Mouse (Mus musculus) testis, postnatal 14 days (tissue): ENCODE measurements around the gene H2al1b.
"Not testable (repeated sequence)": the region's sequence is repeated elsewhere in the genome, so short reads cannot be mapped to it uniquely, and the experiment has no call there.

Experiments used
- DNase-seq: peaks from one replicate; pipeline ENCODE4 v3.0.0; 2021; ENCODE audit warnings: low spot score

The H2al1b gene

DNA sequence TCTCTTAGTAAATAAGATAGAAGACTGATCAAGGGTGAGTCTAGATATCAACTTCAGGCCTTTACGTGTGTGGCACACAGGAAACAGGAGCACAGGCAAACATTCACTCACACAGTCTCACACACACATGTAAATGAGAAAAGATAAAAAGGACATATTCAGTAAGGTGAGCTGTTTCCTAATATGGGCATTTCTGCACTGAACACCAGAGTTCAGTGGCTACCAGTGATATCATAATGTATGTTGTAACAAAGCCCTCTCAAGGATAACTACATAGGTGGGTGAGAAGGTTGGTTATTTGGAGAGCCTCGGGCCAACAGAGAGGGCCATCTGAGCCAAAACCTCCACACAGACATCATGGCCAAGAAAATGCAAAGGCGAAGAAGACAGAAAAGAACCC is at the start of gene H2al1b:
Gene H2al1b, plus strand, starts transcription at position 301 of the 400 bp plus-strand sequence.
- DNase-seq = not testable (repeated sequence)

DNA sequence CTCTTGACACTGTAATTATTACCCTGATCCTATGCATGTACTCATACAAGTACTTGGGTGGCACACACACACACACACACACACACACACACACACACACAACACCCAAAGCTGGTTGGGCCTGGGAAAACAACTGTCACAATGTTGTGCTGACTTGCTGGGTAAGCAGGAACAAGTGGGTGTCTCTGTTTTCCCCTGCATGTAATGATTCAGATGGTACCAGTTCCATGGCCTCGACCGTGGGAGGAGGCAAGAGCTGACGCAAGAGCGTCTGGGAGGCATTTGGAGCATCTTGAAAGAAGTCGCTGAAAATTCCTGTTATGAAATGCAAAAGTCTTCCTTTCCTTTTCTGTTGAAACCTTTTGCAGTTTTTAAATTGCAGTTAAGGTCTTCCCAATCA is 48.2 kb upstream of the H2al1b start:
- DNase-seq = no peak

DNA sequence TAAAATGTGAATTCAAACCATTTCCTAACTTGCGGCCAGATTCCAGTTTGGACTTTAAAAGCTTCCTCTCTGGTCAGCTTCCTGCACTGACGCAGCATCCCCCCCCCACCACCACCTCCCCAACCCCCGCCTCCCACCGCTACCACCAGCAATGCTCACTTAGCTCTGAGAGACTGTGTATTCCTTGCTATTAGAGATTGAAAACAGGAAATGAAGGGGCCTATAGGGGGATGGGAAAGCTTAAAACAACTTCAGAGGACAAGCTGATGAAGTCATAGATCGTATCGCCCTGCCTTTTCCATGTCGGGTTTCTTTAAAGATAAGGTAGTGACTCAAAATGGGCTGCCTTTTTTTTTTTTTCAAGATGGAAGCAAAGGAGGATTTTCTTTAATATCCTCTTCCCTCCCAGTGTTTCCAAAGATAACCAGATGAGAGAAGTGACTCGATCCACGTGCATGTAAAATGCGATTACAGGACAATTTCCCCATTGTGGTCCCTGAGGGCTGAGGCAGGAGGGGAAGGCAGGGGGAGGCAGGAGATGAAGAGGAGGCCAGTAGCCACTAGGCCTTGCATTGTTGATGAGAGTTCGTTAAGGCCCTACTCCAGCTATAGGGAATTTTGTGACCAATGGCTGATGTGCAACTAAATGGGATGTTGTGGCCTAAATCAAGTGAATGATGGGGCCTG is 47.6 kb upstream of the H2al1b start:
- no peak for DNase-seq

DNA sequence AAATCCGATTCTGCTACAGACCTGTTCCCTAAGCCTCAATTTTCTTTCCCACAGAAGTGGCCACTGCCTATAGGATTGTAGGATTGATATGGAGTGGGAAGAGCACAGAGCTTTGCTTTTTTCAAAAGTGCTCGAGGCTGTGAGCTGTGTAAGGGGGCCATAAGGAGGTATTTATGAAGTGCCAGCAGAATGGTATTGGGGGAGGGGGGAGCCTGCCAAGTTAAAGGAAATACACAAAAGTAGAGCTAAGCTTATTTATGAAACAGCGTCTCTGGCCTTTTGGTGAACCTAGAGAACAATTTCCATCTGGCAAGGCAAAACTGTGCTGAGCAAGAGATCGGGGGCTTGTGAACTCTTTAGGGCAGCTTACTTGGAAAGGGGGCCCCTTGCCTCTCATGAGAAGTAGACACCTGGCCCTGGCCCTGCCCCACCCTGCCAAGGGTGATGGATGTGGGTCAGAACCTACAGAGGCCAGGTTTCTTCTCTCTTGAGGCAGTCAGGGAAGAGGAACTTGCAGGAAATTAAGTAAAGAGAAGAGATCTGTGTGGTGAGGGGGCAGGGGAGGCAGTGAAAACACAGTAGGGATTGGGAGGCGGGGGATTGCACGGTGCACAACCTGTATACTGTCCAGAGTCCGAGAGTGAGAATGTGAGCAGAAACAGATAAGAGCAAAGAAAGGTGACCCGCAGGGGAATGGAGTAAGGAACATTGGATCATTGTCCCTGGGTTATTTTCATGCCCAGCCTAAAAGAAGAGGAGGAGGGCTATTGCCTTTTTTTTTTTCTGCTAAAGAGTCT is 46.5 kb upstream of the H2al1b start:
- no peak for DNase-seq

DNA sequence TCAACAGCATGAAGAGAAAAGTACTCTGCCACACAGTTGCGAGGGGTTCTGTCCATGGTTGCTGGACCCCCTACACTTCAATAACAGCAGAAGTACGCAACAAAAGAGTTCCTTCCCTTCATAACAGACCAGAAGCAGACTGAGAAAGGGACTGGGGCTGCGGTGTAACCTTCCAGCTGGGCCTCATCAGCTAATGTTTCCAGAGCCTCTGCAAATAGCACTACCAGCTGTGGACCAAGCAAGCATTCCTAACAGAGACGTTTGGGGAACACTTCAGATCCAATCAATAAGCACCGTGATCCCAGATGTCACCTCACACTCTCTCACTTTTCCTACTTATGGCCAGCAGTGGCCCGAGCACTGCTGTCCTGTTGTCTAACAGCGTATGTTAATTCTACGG is 37.3 kb upstream of the H2al1b start:
- DNase-seq = no peak

DNA sequence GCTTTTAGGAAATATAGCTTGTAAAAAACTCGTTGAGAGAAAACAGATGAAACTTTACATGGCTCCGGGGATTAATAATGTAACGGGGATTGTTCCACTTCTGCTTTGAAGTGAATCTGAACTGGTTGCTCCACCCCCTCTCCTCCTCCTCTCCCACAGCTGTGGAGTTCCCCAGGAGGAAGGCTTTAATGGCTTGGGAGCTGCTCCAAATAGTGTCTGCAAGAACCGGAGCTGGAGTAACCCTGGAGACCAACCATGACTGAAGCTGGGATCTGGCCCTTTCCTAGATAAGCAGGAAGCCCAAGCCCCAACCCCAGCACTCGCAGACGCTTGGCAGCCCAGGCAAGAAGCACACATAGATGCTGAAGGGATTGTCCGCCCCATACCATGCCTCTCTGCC is 34.4 kb upstream of the H2al1b start:
- DNase-seq = peak; percentile 24

DNA sequence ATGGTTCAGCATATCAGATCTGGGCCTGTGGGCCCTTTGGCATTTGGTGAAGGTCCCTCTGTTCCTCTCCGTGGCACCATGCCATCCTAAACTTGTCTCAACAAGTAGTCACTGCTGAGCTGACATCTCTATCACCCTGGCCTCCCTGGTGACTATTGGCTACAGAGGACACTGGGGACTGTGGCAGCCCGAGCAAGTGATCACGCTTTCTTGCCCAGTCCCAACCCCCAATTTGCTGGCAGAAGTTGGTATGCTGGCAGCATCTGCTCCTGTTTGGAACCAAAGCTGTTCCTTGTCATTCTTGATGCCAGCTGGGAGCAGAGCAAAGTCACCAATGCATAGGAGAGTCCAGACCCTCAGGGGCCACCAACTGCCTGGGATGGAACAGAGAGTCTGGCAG is 33.2 kb upstream of the H2al1b start:
- no peak for DNase-seq

DNA sequence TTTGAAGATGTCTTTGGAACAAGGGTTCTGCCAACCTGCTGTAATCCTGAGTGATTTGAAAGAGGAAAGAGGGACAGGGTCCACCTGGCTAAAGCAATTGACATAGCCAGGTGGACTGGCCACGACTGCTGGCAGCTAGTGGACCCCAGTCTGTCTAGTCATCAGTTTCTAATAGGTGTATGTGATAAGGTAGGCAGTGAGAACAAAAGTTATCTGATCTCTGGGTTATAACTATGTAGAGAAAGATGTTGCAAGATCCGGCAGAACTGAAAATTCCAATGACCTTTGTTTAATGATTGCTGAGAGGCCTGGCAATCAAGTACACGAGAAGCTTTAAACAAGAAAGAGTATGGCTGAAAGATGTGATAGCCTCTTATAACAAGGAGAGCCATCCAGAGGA is 29.0 kb upstream of the H2al1b start:
- DNase-seq = no peak

DNA sequence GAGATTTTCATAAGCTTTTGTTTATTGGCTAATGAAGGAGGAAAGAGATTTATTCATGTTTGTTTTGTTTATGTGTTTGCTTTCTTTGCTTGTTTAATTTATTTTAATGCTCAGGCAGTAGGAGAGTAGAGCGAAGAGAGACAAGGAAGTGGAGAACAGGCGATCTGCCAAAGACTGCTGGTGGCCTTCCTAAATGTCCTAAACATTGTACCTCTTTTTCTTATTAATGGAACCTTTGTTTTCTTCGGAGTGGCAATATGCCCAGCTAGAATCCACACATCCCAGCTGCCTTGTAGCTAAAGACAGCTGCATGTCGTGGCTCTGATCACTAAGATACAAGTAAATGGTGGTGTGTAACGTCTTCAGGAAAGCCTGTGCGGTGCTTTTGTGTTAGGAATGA is 25.1 kb upstream of the H2al1b start:
- peak; percentile 4 for DNase-seq

DNA sequence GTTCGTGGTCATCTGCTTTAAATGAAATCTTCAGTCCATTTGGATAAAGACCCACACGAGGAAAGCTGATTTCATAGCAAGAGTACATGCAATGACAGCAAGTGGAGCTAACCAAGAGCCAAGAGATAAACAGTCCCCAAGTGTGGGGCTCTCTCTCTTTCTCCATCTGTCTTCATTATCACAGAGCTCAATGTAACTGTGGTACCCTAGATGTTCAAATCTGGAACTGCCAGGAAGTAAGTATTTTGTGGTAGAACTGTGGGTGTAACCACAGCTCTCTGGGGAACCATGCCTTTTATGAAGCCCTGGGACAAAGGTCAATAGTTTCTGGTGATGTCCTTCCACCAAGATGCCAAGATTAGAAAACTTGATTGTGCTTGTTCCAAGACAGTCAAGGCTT is 21.5 kb upstream of the H2al1b start:
- no peak for DNase-seq

DNA sequence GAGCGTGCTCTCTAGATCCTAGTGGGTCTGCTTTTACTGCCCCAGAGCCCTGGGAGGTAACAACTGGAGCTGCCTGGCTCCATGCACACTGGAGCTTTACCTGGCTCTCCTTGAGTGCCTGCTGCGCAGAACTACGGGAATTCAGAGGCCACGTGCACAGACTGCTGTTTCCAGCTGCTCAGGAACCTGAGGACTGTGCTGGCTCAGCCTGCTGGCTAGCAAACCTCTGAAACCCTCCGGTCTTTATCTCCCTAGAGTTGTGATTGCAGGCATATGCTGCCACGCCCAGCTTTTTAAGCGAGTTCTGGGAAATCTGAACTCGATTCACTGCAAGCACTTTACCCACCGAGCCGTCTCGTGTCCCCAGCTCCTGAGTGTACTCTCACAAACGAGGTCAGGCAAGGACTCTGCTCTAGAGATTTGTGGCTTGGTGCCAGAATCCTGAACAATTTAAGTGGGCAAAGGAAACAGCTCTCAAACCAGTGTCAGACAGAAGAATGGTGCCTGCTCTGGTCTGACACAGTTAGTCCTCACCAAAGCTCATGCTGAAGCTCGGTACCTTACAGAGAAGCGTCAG is 13.8 kb upstream of the H2al1b start:
- no peak for DNase-seq

DNA sequence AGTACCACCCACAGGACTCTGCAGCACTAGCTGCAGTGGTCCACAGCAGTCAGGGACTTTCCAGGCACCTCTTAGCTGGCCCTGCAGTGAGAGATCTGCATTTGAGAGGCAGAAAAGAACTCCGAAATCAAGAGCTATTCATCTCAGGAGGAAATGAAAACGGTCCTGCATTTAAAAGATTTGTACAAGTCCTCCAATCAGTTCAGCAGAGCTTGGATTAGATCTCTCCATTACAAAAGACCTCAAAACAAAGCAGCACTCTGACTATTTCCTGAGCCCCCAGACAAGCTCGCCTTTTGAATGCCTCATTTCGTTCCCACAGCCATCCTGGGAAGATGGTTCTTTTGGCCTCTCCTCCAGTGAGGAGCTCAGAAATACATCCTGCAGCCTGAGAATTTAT is 13.0 kb upstream of the H2al1b start:
- DNase-seq = no peak

DNA sequence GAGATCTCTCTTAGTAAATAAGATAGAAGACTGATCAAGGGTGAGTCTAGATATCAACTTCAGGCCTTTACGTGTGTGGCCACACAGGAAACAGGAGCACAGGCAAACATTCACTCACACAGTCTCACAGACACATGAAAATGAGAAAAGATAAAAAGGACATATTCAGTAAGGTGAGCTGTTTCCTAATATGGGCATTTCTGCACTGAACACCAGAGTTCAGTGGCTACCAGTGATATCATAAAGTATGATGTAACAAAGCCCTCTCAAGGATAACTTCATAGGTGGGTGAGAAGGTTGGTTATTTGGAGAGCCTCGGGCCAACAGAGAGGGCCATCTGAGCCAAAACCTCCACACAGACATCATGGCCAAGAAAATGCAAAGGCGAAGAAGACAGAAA is 3.3 kb upstream of the H2al1b start, which contains the start of gene H2al1a:
Gene H2al1a, plus strand, starts transcription at position 301 of the 400 bp plus-strand sequence.
- not testable (repeated sequence) for DNase-seq

DNA sequence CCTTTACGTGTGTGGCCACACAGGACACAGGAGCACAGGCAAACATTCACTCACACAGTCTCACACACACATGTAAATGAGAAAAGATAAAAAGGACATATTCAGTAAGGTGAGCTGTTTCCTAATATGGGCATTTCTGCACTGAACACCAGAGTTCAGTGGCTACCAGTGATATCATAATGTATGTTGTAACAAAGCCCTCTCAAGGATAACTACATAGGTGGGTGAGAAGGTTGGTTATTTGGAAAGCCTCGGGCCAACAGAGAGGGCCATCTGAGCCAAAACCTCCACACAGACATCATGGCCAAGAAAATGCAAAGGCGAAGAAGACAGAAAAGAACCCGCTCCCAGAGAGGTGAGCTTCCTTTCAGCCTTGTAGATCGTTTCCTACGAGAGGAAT is 3.1 kb downstream of the H2al1b start, which contains the start of gene H2al1c:
Gene H2al1c, plus strand, starts transcription at position 301 of the 400 bp plus-strand sequence.
- DNase-seq = not testable (repeated sequence)

DNA sequence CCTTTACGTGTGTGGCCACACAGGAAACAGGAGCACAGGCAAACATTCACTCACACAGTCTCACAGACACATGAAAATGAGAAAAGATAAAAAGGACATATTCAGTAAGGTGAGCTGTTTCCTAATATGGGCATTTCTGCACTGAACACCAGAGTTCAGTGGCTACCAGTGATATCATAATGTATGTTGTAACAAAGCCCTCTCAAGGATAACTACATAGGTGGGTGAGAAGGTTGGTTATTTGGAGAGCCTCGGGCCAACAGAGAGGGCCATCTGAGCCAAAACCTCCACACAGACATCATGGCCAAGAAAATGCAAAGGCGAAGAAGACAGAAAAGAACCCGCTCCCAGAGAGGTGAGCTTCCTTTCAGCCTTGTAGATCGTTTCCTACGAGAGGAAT is 6.3 kb downstream of the H2al1b start, which contains the start of gene H2al1d:
Gene H2al1d, plus strand, starts transcription at position 301 of the 400 bp plus-strand sequence.
- DNase-seq = not testable (repeated sequence)

DNA sequence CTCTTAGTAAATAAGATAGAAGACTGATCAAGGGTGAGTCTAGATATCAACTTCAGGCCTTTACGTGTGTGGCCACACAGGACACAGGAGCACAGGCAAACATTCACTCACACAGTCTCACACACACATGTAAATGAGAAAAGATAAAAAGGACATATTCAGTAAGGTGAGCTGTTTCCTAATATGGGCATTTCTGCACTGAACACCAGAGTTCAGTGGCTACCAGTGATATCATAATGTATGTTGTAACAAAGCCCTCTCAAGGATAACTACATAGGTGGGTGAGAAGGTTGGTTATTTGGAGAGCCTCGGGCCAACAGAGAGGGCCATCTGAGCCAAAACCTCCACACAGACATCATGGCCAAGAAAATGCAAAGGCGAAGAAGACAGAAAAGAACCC is 9.4 kb downstream of the H2al1b start, which contains the start of gene H2al1e:
Gene H2al1e, plus strand, starts transcription at position 301 of the 400 bp plus-strand sequence.
- DNase-seq = not testable (repeated sequence)

DNA sequence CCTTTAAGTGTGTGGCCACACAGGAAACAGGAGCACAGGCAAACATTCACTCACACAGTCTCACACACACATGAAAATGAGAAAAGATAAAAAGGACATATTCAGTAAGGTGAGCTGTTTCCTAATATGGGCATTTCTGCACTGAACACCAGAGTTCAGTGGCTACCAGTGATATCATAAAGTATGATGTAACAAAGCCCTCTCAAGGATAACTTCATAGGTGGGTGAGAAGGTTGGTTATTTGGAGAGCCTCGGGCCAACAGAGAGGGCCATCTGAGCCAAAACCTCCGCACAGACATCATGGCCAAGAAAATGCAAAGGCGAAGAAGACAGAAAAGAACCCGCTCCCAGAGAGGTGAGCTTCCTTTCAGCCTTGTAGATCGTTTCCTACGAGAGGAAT is 12.6 kb downstream of the H2al1b start, which contains the start of gene H2al1f:
Gene H2al1f, plus strand, starts transcription at position 301 of the 400 bp plus-strand sequence.
- not testable (repeated sequence) for DNase-seq

DNA sequence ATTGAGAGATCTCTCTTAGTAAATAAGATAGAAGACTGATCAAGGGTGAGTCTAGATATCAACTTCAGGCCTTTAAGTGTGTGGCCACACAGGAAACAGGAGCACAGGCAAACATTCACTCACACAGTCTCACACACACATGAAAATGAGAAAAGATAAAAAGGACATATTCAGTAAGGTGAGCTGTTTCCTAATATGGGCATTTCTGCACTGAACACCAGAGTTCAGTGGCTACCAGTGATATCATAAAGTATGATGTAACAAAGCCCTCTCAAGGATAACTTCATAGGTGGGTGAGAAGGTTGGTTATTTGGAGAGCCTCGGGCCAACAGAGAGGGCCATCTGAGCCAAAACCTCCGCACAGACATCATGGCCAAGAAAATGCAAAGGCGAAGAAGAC is 15.7 kb downstream of the H2al1b start, which contains the start of gene H2al1g:
Gene H2al1g, plus strand, starts transcription at position 301 of the 400 bp plus-strand sequence.
- DNase-seq = not testable (repeated sequence)

DNA sequence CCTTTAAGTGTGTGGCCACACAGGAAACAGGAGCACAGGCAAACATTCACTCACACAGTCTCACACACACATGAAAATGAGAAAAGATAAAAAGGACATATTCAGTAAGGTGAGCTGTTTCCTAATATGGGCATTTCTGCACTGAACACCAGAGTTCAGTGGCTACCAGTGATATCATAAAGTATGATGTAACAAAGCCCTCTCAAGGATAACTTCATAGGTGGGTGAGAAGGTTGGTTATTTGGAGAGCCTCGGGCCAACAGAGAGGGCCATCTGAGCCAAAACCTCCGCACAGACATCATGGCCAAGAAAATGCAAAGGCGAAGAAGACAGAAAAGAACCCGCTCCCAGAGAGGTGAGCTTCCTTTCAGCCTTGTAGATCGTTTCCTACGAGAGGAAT is 19.0 kb downstream of the H2al1b start, which contains the start of gene H2al1h:
Gene H2al1h, plus strand, starts transcription at position 301 of the 400 bp plus-strand sequence.
- not testable (repeated sequence) for DNase-seq

DNA sequence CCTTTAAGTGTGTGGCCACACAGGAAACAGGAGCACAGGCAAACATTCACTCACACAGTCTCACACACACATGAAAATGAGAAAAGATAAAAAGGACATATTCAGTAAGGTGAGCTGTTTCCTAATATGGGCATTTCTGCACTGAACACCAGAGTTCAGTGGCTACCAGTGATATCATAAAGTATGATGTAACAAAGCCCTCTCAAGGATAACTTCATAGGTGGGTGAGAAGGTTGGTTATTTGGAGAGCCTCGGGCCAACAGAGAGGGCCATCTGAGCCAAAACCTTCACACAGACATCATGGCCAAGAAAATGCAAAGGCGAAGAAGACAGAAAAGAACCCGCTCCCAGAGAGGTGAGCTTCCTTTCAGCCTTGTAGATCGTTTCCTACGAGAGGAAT is 22.1 kb downstream of the H2al1b start, which contains the start of gene H2al1i:
Gene H2al1i, plus strand, starts transcription at position 301 of the 400 bp plus-strand sequence.
- DNase-seq = not testable (repeated sequence)

DNA sequence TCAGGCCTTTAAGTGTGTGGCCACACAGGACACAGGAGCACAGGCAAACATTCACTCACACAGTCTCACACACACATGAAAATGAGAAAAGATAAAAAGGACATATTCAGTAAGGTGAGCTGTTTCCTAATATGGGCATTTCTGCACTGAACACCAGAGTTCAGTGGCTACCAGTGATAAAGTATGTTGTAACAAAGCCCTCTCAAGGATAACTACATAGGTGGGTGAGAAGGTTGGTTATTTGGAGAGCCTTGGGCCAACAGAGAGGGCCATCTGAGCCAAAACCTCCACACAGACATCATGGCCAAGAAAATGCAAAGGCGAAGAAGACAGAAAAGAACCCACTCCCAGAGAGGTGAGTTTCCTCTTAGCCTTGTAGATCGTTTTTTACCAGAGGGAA is 25.3 kb downstream of the H2al1b start, which contains the start of gene H2al1j:
Gene H2al1j, plus strand, starts transcription at position 301 of the 400 bp plus-strand sequence.
- not testable (repeated sequence) for DNase-seq

DNA sequence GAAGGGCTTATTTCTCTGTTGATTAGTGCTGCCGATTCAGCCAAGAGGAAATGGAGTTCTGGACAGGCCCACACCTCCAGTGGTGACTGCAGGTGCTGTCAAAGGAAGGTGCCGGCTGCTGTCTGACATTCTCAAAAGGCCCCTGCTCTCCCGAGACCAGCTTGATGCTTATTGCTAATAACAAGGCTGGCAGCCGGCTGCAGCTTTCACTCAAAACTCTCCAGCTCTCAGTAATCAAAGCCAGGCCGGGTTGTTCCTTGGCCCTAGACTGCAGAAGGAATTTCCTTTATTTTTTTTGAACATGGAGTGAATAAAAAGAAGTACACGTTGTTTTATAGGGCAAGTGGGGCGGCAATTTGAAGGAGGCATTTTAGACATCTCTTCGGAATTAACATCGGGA is 43.5 kb downstream of the H2al1b start:
- DNase-seq = no peak
